Mouse (Mus musculus): ENCODE measurements around the gene Nbea. TPM values are rescaled to one million over a fixed set of nuclear protein-coding genes. Genes with fewer than 3 reads are reported as not detected.

Nbea gene
- polyA plus RNA-seq, 1 experiment from 2014 or later: 6.4 TPM

GRCm38 (mm10) chr3:55769308-55769707, 414.2 kb downstream of the Nbea start:
- no peak for ATAC-seq (ENCODE audit: low FRiP score, low TSS enrichment)
- Histone ChIP-seq H3K9ac (replicated peaks; ENCODE audit: low read length) (no peak overlapping the region), H3K9me3 (ENCODE audit: low read length) (no peaks in the 10 kb centered on the region), H3K4me1 (ENCODE audit: insufficient read depth, low read length) (no peaks in the 10 kb centered on the region), H3K4me2 (replicated peaks; ENCODE audit: low read depth, low read length) (no peak overlapping the region), H3K4me3 (ENCODE audit: low read length) (no peak overlapping the region), H3K27ac (ENCODE audit: low read length) (no peak overlapping the region), H3K36me3 (ENCODE audit: insufficient read depth, low read length) (no peaks in the 10 kb centered on the region), H3K27me3 (ENCODE audit: insufficient read depth, low read length) (no peaks in the 10 kb centered on the region)
- 60% methylated on average over 2 of the region's 2 CpGs for WGBS

- 84% methylated on average over 2 of the region's 2 CpGs for WGBS
- Histone ChIP-seq H3K36me3 (ENCODE audit: insufficient read depth, low read length) (no peaks in the 10 kb centered on the region), H3K27me3 (ENCODE audit: insufficient read depth, low read length) (no peaks in the 10 kb centered on the region), H3K9me3 (ENCODE audit: low read length) (no peaks in the 10 kb centered on the region), H3K4me2 (replicated peaks; ENCODE audit: low read depth, low read length) (no peak overlapping the region), H3K4me3 (ENCODE audit: low read length) (no peak overlapping the region), H3K27ac (ENCODE audit: low read length) (no peak overlapping the region), H3K4me1 (ENCODE audit: insufficient read depth, low read length) (no peaks in the 10 kb centered on the region), H3K9ac (replicated peaks; ENCODE audit: low read length) (no peak overlapping the region)
- ATAC-seq (ENCODE audit: low FRiP score, low TSS enrichment): no peak
Observed at GRCm38 (mm10) chr3:55768654-55769053, 414.8 kb downstream of the Nbea start.

DNA sequence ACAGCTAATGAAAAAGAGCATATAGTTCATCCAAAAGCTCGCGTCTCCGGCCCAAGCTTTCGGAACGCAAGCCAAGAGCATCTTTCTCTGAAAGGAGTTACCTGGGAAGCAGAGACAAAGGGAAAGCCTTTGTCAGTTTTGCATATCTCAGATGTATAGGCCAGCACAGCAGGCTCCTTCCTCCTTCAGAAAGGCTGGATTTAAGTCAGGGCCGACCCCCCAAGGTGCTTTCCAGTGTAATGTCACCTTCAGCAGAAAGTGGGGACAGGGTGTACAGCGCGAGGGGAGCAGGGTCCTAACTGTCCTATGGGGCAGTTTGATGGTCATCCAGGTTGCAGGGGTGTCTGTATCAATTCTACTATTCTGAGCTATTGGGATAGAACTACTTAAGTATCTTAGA, 419.9 kb downstream of the Nbea start:
- Histone ChIP-seq H3K36me3 (ENCODE audit: insufficient read depth, low read length) (no peaks in the 10 kb centered on the region), H3K27me3 (ENCODE audit: insufficient read depth, low read length) (no peaks in the 10 kb centered on the region), H3K9ac (replicated peaks; ENCODE audit: low read length) (no peak overlapping the region), H3K4me1 (ENCODE audit: insufficient read depth, low read length) (no peaks in the 10 kb centered on the region), H3K4me2 (replicated peaks; ENCODE audit: low read depth, low read length) (no peak overlapping the region), H3K27ac (ENCODE audit: low read length) (no peak overlapping the region), H3K4me3 (ENCODE audit: low read length) (no peak overlapping the region), H3K9me3 (ENCODE audit: low read length) (no peaks in the 10 kb centered on the region)
- no peak for ATAC-seq (ENCODE audit: low FRiP score, low TSS enrichment)
- WGBS: 58% methylated on average over 8 of the region's 8 CpGs

DNA sequence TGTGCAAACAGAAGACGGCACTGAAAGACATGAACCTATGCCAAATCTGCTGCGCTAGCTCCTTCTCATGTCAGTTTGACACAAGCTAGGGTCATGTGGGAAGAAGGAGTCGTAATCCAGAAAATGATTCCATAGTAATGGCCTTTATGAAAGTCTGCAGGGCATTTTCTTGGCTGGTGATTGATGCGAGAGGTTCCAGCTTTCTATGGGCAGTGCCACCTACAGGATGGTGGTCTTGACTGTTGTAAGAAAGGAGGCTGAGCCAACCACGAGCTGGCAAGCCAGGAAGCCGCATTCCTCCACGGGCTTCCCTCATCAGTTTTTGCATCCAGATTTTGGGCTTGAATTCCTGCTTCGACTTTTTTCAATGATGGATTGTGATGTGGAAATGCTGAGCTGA, 425.2 kb downstream of the Nbea start:
- no peak overlapping the region for H3K9ac ChIP-seq (replicated peaks; ENCODE audit: low read length)
- H3K4me1 ChIP-seq (ENCODE audit: insufficient read depth, low read length): no peaks in the 10 kb centered on the region
- H3K27me3 ChIP-seq (ENCODE audit: insufficient read depth, low read length): no peaks in the 10 kb centered on the region
- 58% methylated on average over 8 of the region's 8 CpGs for WGBS
- H3K36me3 ChIP-seq (ENCODE audit: insufficient read depth, low read length): no peaks in the 10 kb centered on the region
- ATAC-seq (ENCODE audit: low FRiP score, low TSS enrichment): no peak
- no peaks in the 10 kb centered on the region for H3K9me3 ChIP-seq (ENCODE audit: low read length)
- no peak overlapping the region for H3K27ac ChIP-seq (ENCODE audit: low read length)
- H3K4me2 ChIP-seq (replicated peaks; ENCODE audit: low read depth, low read length): no peak overlapping the region
- no peak overlapping the region for H3K4me3 ChIP-seq (ENCODE audit: low read length)

GRCm38 (mm10) chr3:55756602-55757190, 426.8 kb downstream of the Nbea start:
- H3K4me1 ChIP-seq (ENCODE audit: insufficient read depth, low read length): no peaks in the 10 kb centered on the region
- 79% methylated on average over 11 of the region's 11 CpGs for WGBS

DNA sequence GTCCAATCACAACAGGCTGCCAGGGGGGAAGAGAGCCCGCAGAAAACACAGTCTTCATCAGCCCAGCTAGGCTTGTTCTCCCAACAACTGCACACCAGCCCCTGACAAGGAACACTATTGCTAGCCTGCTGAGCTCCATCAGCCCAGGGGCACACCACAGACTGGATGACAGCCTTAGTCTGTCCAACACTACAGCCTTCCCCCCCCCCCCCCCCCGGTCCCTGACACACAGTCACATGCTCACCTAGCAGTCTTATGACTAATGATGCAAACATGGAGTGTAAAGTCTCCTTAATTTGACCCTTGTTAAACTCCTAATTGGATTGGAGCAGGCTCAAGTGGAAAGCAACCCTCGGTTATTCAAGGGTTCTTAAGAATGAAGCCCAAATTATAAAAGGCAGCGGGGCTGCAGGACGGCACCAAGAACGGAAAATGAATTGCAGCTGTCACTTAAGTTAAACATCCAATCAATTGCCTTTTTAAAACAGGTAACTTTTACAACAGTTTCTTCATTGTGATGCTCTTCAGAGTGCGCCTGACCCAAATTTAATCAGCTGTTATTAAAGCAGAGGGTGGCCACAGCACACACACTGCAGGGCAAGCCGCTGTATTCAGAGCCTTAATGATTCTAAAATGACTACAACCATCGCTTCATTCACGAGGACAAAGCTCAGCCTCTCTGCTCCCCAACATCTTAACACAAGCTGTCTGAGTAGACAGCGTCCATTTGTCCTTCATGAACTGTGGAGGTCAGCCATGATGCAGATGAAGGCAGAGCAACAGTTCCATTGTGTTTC, 427.5 kb downstream of the Nbea start:
- Histone ChIP-seq H3K4me2 (replicated peaks; ENCODE audit: low read depth, low read length) (no peak overlapping the region), H3K36me3 (ENCODE audit: insufficient read depth, low read length) (no peaks in the 10 kb centered on the region), H3K9me3 (ENCODE audit: low read length) (no peaks in the 10 kb centered on the region), H3K4me1 (ENCODE audit: insufficient read depth, low read length) (no peaks in the 10 kb centered on the region), H3K27ac (ENCODE audit: low read length) (no peak overlapping the region), H3K4me3 (ENCODE audit: low read length) (no peak overlapping the region), H3K9ac (replicated peaks; ENCODE audit: low read length) (no peak overlapping the region), H3K27me3 (ENCODE audit: insufficient read depth, low read length) (no peaks in the 10 kb centered on the region)
- ATAC-seq (ENCODE audit: low FRiP score, low TSS enrichment): no peak
- WGBS: 69% methylated on average over 11 of the region's 11 CpGs

More at GRCm38 (mm10) chr3:55756602-55757190, 426.8 kb downstream of the Nbea start:
- Histone ChIP-seq H3K27me3 (ENCODE audit: insufficient read depth, low read length) (no peaks in the 10 kb centered on the region), H3K36me3 (ENCODE audit: insufficient read depth, low read length) (no peaks in the 10 kb centered on the region), H3K4me2 (replicated peaks; ENCODE audit: low read depth, low read length) (no peak overlapping the region), H3K9me3 (ENCODE audit: low read length) (no peaks in the 10 kb centered on the region), H3K9ac (replicated peaks; ENCODE audit: low read length) (no peak overlapping the region), H3K4me3 (ENCODE audit: low read length) (no peak overlapping the region), H3K27ac (ENCODE audit: low read length) (no peak overlapping the region)
- no peak for ATAC-seq (ENCODE audit: low FRiP score, low TSS enrichment)

GRCm38 (mm10) chr3:55754981-55755608, 428.4 kb downstream of the Nbea start:
- Histone ChIP-seq H3K36me3 (ENCODE audit: insufficient read depth, low read length) (no peaks in the 10 kb centered on the region), H3K4me2 (replicated peaks; ENCODE audit: low read depth, low read length) (no peak overlapping the region), H3K9ac (replicated peaks; ENCODE audit: low read length) (no peak overlapping the region), H3K9me3 (ENCODE audit: low read length) (no peaks in the 10 kb centered on the region), H3K27me3 (ENCODE audit: insufficient read depth, low read length) (no peaks in the 10 kb centered on the region), H3K4me3 (ENCODE audit: low read length) (no peak overlapping the region), H3K4me1 (ENCODE audit: insufficient read depth, low read length) (no peaks in the 10 kb centered on the region), H3K27ac (ENCODE audit: low read length) (no peak overlapping the region)
- ATAC-seq (ENCODE audit: low FRiP score, low TSS enrichment): no peak
- WGBS: 86% methylated on average over 6 of the region's 6 CpGs

DNA sequence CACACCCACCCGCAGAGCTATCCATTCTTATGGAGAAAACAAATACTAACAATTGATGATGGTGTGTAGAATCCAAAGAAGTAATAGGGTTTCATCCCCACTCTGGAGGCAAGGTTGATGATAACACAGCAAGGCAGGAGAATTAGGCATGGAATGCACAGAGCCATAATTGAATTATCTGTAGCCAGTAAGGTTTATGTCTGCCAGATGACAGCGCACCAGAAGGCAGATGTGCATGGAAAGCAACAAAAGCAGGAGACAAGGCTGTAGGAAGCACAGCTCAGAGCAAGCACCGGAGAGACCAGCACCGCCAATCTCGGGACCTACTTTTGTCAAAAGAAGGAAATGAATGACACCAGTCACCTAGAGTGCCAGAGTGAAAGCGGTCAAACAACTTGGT, 429.6 kb downstream of the Nbea start:
- 91% methylated on average over 6 of the region's 6 CpGs for WGBS
- Histone ChIP-seq H3K36me3 (ENCODE audit: insufficient read depth, low read length) (no peaks in the 10 kb centered on the region), H3K9ac (replicated peaks; ENCODE audit: low read length) (no peak overlapping the region), H3K4me2 (replicated peaks; ENCODE audit: low read depth, low read length) (no peak overlapping the region), H3K27ac (ENCODE audit: low read length) (no peak overlapping the region), H3K27me3 (ENCODE audit: insufficient read depth, low read length) (no peaks in the 10 kb centered on the region), H3K9me3 (ENCODE audit: low read length) (no peaks in the 10 kb centered on the region), H3K4me3 (ENCODE audit: low read length) (no peak overlapping the region), H3K4me1 (ENCODE audit: insufficient read depth, low read length) (no peaks in the 10 kb centered on the region)
- no peak for ATAC-seq (ENCODE audit: low FRiP score, low TSS enrichment)

- Histone ChIP-seq H3K9me3 (ENCODE audit: low read length) (no peaks in the 10 kb centered on the region), H3K4me1 (ENCODE audit: insufficient read depth, low read length) (no peaks in the 10 kb centered on the region), H3K27ac (ENCODE audit: low read length) (no peak overlapping the region), H3K9ac (replicated peaks; ENCODE audit: low read length) (no peak overlapping the region), H3K27me3 (ENCODE audit: insufficient read depth, low read length) (no peaks in the 10 kb centered on the region), H3K36me3 (ENCODE audit: insufficient read depth, low read length) (no peaks in the 10 kb centered on the region), H3K4me2 (replicated peaks; ENCODE audit: low read depth, low read length) (no peak overlapping the region), H3K4me3 (ENCODE audit: low read length) (no peak overlapping the region)
- 93% methylated on average over 4 of the region's 4 CpGs for WGBS
- no peak for ATAC-seq (ENCODE audit: low FRiP score, low TSS enrichment)
Observed at GRCm38 (mm10) chr3:55752558-55752957, 430.9 kb downstream of the Nbea start.

GRCm38 (mm10) chr3:55751363-55751762, 432.1 kb downstream of the Nbea start:
- H3K9ac ChIP-seq (replicated peaks; ENCODE audit: low read length): no peak overlapping the region
- WGBS: 80% methylated on average over 5 of the region's 5 CpGs
- ATAC-seq (ENCODE audit: low FRiP score, low TSS enrichment): no peak
- H3K4me3 ChIP-seq (ENCODE audit: low read length): no peak overlapping the region
- no peaks in the 10 kb centered on the region for H3K36me3 ChIP-seq (ENCODE audit: insufficient read depth, low read length)
- H3K9me3 ChIP-seq (ENCODE audit: low read length): no peaks in the 10 kb centered on the region
- H3K4me1 ChIP-seq (ENCODE audit: insufficient read depth, low read length): no peaks in the 10 kb centered on the region
- H3K4me2 ChIP-seq (replicated peaks; ENCODE audit: low read depth, low read length): no peak overlapping the region
- H3K27ac ChIP-seq (ENCODE audit: low read length): no peak overlapping the region
- H3K27me3 ChIP-seq (ENCODE audit: insufficient read depth, low read length): no peaks in the 10 kb centered on the region

Data from kidney, embryonic 16.5 days (tissue).